Mouse (Mus musculus) heart, embryonic 11.5 days (tissue): Measurements from ENCODE around the gene Smim14. TPM values are rescaled to one million over a fixed set of nuclear protein-coding genes. Genes with fewer than 3 reads are reported as not detected.

ENCODE experiments used
- ATAC-seq: fragments of 200-750 bp; cut with Nextera tagmentation; replicated peaks from 2 replicates; pipeline ENCODE4 v1.8.0; 2017; ENCODE audit warnings: moderate library complexity; ENCODE audit not compliant: insufficient number of reproducible peaks, low FRiP score, low TSS enrichment
- H3K27ac ChIP-seq: fragments of 300-500 bp; sonication (generic); 2 replicates; pipeline ENCODE4 v1.5.1; 2014; ENCODE audit warnings: mild to moderate bottlenecking, low read depth, low read length
- H3K27me3 ChIP-seq: fragments of 300-500 bp; sonication (generic); 2 replicates; pipeline ENCODE4 v1.6.1; 2014; ENCODE audit warnings: mild to moderate bottlenecking, low read length, mixed read lengths; ENCODE audit not compliant: control insufficient read depth, insufficient read depth
- H3K36me3 ChIP-seq: fragments of 300-500 bp; sonication (generic); 2 replicates; pipeline ENCODE4 v1.6.1; 2014; ENCODE audit warnings: mild to moderate bottlenecking, low read length, moderate library complexity, mixed read lengths; ENCODE audit not compliant: control insufficient read depth, insufficient read depth
- H3K4me1 ChIP-seq: fragments of 300-500 bp; sonication (generic); 2 replicates; pipeline ENCODE4 v1.6.1; 2014; ENCODE audit warnings: low read length; ENCODE audit not compliant: control insufficient read depth, insufficient read depth
- H3K4me2 ChIP-seq: fragments of 300-500 bp; sonication (generic); 2 replicates; pipeline ENCODE4 v1.6.1; 2014; ENCODE audit warnings: mild to moderate bottlenecking, moderate library complexity
- H3K4me3 ChIP-seq: fragments of 300-500 bp; sonication (generic); 2 replicates; pipeline ENCODE4 v1.5.1; 2014; ENCODE audit warnings: low read depth, low read length
- H3K9ac ChIP-seq: fragments of 300-500 bp; sonication (generic); 2 replicates; pipeline ENCODE4 v1.6.1; 2014; ENCODE audit warnings: mild to moderate bottlenecking, low read depth, low read length, moderate library complexity
- H3K9me3 ChIP-seq: fragments of 300-500 bp; sonication (generic); replicated peaks from 2 replicates; pipeline ENCODE4 v1.6.1; 2016; ENCODE audit warnings: low read length; ENCODE audit not compliant: control insufficient read depth
- WGBS: fragments of 180-500 bp; shearing (Covaris S2); extraction: QIAGEN DNeasy Blood & Tissue Kit; methylation state at CpG from one replicate; pipeline ENCODE4 v1.1.7; 2014; ENCODE audit not compliant: insufficient replicate concordance; 5-methylcytosine and 5-hydroxymethylcytosine counted together
- polyA plus RNA-seq: library from polyadenylated mRNA; unstranded; fragments of >200 nt; fragmentation: Nextera tagmentation; extraction: Ambion mirVana; gene quantifications from 2 replicates; pipeline ENCODE4 v1.2.1, GENCODE M21; 2014

The Smim14 gene
- polyA plus RNA-seq, 1 experiment from 2014 or later, result 92.0 TPM

GRCm38 (mm10) chr5:65466911-65467310 lies 70.1 kb downstream of the Smim14 start:
- Histone ChIP-seq H3K4me2 (no peak overlapping the region), H3K9ac (no peak overlapping the region), H3K9me3 (no peaks in the 10 kb centered on the region), H3K27me3 (no peaks in the 10 kb centered on the region), H3K27ac (no peak overlapping the region), H3K36me3 (peaks cover 11% of the 10 kb centered on the region), H3K4me3 (no peak overlapping the region), H3K4me1 (0 out of 2 replicates have a peak, but pooled peaks cover 2% of the 10 kb centered on the region)
- no peak for ATAC-seq
- WGBS, result 31% methylated on average over 3 of the region's 3 CpGs

DNA sequence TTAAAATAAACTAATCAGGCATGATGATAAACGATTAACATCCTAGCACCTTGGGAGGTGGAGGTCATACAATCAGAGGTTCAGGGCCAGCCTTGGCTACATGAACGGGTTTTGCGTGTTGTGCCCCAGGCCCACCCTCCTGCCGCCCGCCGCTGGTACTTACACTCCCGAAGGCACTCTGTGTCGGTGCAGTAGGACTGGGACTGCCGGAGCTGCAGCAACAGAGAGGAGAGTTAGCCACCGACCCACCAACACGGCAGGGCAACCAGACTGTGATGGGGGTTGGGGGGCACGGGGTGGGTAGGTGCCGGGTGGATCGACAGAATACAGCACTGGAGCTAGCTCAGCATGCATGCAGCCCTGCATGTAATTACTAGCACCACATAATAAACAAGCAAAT lies 76.6 kb downstream of the Smim14 start:
- H3K4me2 ChIP-seq, result no peak overlapping the region
- no peaks in the 10 kb centered on the region for H3K36me3 ChIP-seq
- H3K9ac ChIP-seq, result no peak overlapping the region
- no peak overlapping the region for H3K4me3 ChIP-seq
- H3K9me3 ChIP-seq, result no peaks in the 10 kb centered on the region
- no peak for ATAC-seq
- WGBS, result 83% methylated on average over 14 of the region's 14 CpGs
- H3K27me3 ChIP-seq, result no peaks in the 10 kb centered on the region
- peaks cover 27% of the 10 kb centered on the region for H3K4me1 ChIP-seq
- 0 out of 2 replicates have a peak overlapping the region, but pooled peaks have one; percentile 16 for H3K27ac ChIP-seq

GRCm38 (mm10) chr5:65459454-65459853 lies 77.5 kb downstream of the Smim14 start:
- Histone ChIP-seq H3K9me3 (no peaks in the 10 kb centered on the region), H3K4me2 (no peak overlapping the region), H3K27ac (peak overlapping the region; percentile 16; the same call in 1 of the 2 replicates), H3K27me3 (no peaks in the 10 kb centered on the region), H3K4me1 (peaks cover 36% of the 10 kb centered on the region), H3K36me3 (no peaks in the 10 kb centered on the region), H3K4me3 (no peak overlapping the region), H3K9ac (no peak overlapping the region)
- ATAC-seq, result no peak
- 57% methylated on average over 3 of the region's 3 CpGs for WGBS

- 0 out of 2 replicates have a peak, but pooled peaks have one; percentile 41 for ATAC-seq
- no peak overlapping the region for H3K9ac ChIP-seq
- WGBS, result 35% methylated on average over 5 of the region's 5 CpGs
Observed at GRCm38 (mm10) chr5:65457846-65458245, 79.1 kb downstream of the Smim14 start.

GRCm38 (mm10) chr5:65457086-65457827 lies 79.7 kb downstream of the Smim14 start:
- H3K4me1 ChIP-seq, result peaks cover 39% of the 10 kb centered on the region

More at GRCm38 (mm10) chr5:65457846-65458245, 79.1 kb downstream of the Smim14 start:
- Histone ChIP-seq H3K36me3 (no peaks in the 10 kb centered on the region), H3K27ac (peak overlapping the region; percentile 75), H3K4me2 (no peak overlapping the region), H3K9me3 (no peaks in the 10 kb centered on the region), H3K27me3 (no peaks in the 10 kb centered on the region), H3K4me3 (no peak overlapping the region), H3K4me1 (peaks cover 39% of the 10 kb centered on the region)

DNA sequence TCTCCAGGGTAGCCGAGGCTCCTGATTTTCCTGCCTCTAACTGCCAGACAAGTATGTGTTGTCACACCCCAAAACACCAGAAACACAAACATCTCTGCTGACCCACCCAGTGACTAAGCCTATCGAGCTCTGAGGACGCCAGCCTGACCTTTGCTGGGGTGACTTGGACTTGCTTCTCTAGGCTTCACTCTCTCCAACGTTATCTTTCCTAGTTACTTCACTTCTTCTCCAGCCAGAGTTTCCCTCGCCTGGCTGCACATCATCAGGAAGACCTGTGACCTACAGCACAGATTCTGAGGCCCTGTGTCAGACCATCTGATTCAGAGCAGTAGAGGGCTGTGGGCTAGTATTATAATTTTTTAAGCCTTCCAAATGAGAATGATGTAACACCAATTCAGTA lies 82.2 kb downstream of the Smim14 start:
- no peaks in the 10 kb centered on the region for H3K36me3 ChIP-seq
- no peaks in the 10 kb centered on the region for H3K9me3 ChIP-seq
- no peak; the same call in 1 of the 2 replicates for ATAC-seq
- no peak overlapping the region for H3K4me3 ChIP-seq
- no peak overlapping the region for H3K9ac ChIP-seq
- H3K4me2 ChIP-seq, result no peak overlapping the region
- H3K4me1 ChIP-seq, result peaks cover 39% of the 10 kb centered on the region
- peak overlapping the region; percentile 55 for H3K27ac ChIP-seq
- no peaks in the 10 kb centered on the region for H3K27me3 ChIP-seq
- WGBS, result 13% methylated on average over 5 of the region's 5 CpGs

More at GRCm38 (mm10) chr5:65457086-65457827, 79.7 kb downstream of the Smim14 start:
- Histone ChIP-seq H3K36me3 (no peaks in the 10 kb centered on the region), H3K9me3 (no peaks in the 10 kb centered on the region), H3K9ac (no peak overlapping the region), H3K27me3 (no peaks in the 10 kb centered on the region), H3K4me2 (no peak overlapping the region), H3K27ac (peak overlapping the region; percentile 75), H3K4me3 (no peak overlapping the region)
- ATAC-seq, result no peak
- 52% methylated on average over 7 of the region's 7 CpGs for WGBS

DNA sequence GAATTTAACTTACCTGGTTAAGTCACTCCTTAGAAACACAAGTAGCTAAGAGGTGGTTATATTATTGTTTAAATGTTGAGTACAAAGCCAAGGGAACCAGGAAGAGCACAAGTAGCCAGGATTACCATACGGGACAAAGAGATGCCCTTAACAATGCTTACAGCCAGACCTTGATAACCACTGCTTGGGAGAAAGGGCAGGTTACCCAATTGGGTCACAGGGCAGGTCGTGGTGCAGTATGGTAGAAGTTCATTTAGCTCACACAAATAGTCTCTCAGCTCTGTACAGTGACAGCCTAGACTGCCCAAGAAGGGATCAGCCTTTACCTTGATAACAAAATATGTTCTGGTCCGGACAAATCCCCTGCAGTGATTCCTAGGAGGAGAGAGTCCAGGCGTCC lies 88.0 kb downstream of the Smim14 start:
- H3K4me1 ChIP-seq, result peaks cover 11% of the 10 kb centered on the region
- H3K4me2 ChIP-seq, result no peak overlapping the region
- no peak overlapping the region for H3K4me3 ChIP-seq
- H3K27ac ChIP-seq, result no peak overlapping the region
- no peaks in the 10 kb centered on the region for H3K9me3 ChIP-seq
- no peaks in the 10 kb centered on the region for H3K27me3 ChIP-seq
- 64% methylated on average over 4 of the region's 4 CpGs for WGBS
- peaks cover 2% of the 10 kb centered on the region; the same call in 1 of the 2 replicates for H3K36me3 ChIP-seq
- no peak overlapping the region for H3K9ac ChIP-seq
- ATAC-seq, result no peak

GRCm38 (mm10) chr5:65447826-65448225 lies 89.2 kb downstream of the Smim14 start:
- ATAC-seq, result no peak
- peaks cover 14% of the 10 kb centered on the region for H3K4me1 ChIP-seq
- no peaks in the 10 kb centered on the region for H3K9me3 ChIP-seq
- no peak overlapping the region for H3K4me3 ChIP-seq
- no peak overlapping the region for H3K4me2 ChIP-seq
- H3K36me3 ChIP-seq, result peaks cover 2% of the 10 kb centered on the region; the same call in 1 of the 2 replicates
- no peaks in the 10 kb centered on the region for H3K27me3 ChIP-seq
- H3K9ac ChIP-seq, result no peak overlapping the region
- no peak overlapping the region for H3K27ac ChIP-seq
- WGBS, result 74% methylated on average over 2 of the region's 2 CpGs

DNA sequence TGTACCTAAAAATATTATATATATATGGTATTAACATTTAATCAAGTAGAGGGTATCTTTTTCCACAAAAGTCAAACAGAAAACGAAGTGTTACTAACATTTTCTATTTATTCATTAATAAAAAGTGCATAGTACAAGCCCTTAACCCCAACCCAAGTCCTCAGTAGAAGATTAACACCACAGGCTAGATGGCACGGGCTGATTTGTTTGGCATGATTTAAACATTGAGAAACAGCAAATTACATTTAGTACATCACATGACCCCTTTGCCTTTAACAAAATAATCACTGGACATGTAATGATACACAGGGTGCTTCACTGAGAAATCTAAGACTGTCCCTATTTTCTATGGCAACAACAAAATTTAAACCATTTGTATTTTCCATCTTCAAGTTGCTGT lies 90.2 kb downstream of the Smim14 start:
- Histone ChIP-seq H3K4me2 (no peak overlapping the region), H3K9me3 (no peaks in the 10 kb centered on the region), H3K4me1 (peaks cover 14% of the 10 kb centered on the region), H3K9ac (no peak overlapping the region), H3K36me3 (peaks cover 2% of the 10 kb centered on the region; the same call in 1 of the 2 replicates), H3K27me3 (no peaks in the 10 kb centered on the region), H3K4me3 (no peak overlapping the region), H3K27ac (no peak overlapping the region)
- 87% methylated on average over 2 of the region's 2 CpGs for WGBS
- no peak for ATAC-seq
